Mouse (Mus musculus) mesoderm, embryonic 11.5 days (tissue): Measurements from ENCODE around the gene Tapt1.

ENCODE experiments used
- DNase-seq: peaks from one replicate; pipeline ENCODE4 v3.0.0-alpha.2; 2012; ENCODE audit warnings: low read depth, low spot score

Tapt1 gene

DNA sequence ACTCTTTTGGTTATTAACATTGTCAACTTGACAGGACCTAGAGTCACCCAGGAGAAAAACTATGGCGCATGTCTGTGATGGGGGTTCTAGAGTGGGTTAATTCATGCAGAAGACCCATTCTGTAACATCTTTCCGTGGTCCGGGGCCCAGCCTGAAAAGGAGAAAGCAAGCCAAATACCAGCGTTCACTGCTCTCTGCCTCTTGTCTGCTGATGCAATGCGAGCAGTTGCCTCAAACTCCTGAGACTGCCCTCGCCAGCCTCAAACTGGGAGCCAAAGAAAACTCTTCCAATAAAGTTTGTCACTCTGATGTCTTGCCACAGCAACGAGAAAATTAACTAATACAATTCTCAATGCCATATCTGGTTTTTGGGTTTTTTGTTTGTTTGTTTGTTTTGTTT, 8.2 kb upstream of the Tapt1 start:
- DNase-seq: no peak

- DNase-seq: no peak
These were observed 7.5 kb upstream of the Tapt1 start for GRCm38 (mm10) chr5:44233933-44234332.

DNA sequence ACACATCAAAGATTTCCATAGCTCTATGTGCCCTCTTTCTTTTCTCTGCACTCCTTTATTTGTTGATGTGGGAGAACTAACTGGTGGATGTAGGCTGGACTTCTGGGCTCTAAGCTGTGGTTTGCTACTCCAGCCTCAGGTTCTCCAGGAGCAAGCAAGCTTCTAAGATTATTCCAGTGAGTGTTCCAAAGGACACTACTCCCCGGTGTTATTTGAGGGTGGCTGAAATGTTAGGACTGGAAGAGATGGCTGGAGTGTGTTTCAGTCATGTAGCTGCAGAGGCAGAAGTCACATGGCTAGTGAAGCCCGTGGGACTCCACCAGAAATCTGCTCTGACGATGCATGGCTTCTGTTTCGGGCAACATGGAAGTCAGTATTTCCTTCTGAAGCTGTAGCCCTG, 2.3 kb upstream of the Tapt1 start:
- DNase-seq: no peak

DNA sequence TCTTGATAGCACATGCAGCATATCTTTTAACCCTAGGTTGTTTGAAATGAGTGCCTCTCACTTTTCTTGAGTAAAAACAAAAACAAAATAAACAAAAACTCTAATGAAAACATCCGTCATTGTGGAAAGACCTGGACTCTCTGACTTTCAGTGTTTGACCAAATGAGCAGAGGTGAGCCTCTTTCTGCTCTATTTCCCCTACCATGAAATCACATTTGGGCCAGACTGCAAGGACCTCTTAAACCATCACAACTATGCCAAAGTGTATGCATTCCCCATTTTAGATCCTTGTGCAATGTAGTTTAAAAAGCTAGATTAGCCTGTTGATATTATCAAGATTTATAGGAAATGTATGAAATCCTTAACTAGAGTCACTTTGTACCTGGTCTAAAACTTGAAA, 1.9 kb upstream of the Tapt1 start:
- no peak for DNase-seq

GRCm38 (mm10) chr5:44227462-44227840, 1.0 kb upstream of the Tapt1 start:
- DNase-seq: no peak

DNA sequence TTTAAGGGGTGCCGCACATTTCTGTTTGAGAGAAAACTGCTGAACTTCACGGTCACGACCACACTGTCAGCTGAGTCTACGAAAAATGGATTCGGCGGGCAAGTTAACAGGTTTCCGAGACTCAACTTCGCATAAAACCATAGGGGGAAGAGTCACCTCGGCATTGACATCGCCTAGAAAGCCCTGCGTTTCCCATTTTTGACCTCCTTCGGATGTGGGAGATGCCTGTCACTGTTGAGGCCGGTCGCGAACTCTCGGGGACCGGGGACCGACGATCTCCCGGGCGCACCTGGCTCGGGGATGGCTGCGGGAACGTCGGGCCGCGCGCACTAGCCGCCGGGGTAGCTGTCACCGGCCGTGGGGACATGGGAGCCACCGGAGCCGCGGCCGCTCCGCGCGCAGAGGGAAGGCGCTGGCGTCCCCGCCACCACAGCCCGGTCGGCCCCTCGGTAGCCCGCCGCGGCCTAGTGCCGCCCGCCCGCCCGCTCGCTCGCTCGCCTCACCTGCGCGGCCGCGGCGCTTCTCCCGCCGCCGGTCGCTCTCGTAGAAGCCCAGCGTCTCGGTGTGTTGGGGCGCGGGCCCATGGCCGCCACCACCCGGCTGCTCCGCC, 410 bp downstream of the Tapt1 start:
- no peak for DNase-seq

DNA sequence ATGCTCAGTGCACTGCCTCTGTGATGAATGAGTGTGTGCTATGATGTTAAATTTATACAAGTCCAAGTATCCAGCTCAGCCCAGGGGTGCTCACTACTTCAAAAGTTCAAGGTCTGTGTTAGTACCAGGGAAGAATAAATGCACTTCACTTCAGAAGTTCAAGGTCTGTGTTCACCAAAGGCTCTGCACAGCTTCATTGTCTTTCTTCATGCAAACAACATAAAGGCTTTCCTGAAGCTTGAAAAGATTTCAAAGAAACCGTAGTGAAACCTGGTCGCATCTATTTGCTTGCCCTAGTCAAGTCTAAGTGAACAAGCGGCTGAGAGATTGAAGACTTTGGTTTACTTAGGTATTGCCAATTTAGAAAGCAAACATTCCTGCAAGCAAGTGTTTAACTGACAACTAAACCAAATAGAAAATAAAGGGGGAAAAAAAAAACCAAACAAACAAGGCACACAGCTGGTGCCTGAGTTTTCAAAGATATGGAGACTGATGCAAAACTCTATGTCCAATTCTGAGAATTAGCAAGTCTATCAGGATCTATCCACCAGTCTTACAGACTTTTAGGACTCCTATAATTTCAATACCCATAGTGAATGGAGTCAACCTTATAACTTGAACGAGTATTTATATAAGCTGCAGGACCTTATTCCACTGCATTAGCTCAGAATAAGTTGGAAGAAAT, 1.4 kb downstream of the Tapt1 start:
- DNase-seq: no peak

- peak; percentile 37 for DNase-seq
These were observed 2.2 kb downstream of the Tapt1 start for GRCm38 (mm10) chr5:44224251-44224650.

GRCm38 (mm10) chr5:44223341-44223881, 3.0 kb downstream of the Tapt1 start:
- DNase-seq: no peak

DNA sequence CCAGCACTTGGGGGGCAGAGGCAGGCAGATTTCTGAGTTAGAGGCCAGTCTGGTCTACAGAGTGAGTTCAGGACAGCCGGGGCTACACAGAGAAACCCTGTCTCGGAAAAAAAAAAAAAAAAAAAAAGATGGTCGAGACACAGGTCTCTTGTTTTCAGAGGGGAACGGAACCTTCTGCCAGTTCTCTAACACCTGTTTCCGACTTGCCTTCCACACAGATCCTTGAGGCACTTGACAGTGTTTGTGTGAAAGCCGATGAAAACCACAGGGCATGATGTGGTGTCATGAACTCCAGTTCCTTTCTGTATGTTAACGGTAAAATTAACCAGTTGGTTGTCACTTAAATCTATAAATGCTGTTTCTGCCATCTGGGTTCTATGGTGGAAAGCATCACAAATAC, 6.0 kb downstream of the Tapt1 start:
- DNase-seq: no peak

- DNase-seq: no peak
These were observed 6.6 kb downstream of the Tapt1 start for GRCm38 (mm10) chr5:44219871-44220270.

DNA sequence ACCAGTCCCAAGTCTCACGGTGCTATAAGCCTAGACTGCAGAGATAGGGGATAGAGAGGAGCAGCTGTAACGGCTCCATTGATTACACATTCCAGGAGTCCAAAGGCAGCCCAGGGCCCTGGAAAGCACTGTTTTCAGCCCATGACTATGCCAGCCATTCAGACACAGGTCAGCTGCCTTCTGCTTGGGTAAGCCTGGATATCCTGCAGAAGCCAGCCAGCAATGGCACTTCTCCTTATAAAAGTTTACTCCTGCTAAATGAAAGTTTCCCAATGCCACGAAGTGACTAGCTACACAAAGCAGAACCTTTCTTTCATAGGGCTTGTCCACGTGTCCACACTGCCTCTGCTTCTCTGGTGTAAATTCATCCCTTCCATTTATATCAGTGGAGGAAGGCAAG, 7.9 kb downstream of the Tapt1 start:
- no peak for DNase-seq

DNA sequence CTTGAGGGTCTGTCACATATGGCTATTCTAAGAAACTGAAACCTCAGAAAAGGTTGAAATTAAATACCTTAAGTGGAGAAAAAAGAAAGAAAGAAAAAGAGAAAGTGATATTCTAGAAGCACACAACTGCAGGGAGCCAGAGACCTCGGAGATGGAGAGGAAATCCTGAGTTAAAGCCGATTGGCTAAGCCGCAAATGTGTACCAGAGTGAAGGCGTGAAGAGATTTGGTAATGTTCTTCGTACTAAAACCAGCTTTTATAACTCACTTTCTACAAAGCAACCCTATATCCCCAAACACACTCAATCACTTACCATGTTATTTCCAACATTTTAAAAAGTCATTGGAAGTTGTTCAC, 8.8 kb downstream of the Tapt1 start:
- DNase-seq: no peak

DNA sequence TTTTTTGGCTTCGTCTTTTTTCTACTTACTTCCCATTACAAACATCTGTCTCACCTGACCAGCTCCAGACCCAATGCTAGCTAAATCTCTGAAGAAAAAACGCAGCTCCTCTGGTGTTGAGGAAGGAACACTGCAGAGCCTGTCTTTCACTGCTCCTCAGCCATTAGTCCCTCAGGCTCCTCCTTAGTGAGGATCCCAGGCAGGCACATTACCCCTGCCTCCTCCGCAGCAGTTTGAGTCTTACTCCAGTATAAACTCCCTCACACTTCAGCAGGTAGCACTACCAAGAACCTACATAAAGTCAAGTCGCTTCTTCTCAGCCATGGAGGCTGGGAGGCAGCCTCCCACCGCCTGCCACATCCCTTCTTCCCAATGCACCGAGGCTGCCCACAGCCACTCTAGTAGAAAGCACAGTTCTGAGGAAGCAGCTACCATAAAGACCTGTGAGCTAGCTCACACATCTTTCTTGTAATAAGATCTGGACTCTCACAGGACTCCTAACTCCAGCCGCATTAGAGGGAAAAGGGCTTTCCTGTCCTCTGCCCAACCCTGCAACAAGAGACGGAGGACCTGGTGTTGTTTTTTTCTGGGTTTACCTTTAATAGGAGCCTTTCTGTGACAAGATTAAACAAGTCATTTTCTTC, 9.3 kb downstream of the Tapt1 start:
- no peak for DNase-seq

DNA sequence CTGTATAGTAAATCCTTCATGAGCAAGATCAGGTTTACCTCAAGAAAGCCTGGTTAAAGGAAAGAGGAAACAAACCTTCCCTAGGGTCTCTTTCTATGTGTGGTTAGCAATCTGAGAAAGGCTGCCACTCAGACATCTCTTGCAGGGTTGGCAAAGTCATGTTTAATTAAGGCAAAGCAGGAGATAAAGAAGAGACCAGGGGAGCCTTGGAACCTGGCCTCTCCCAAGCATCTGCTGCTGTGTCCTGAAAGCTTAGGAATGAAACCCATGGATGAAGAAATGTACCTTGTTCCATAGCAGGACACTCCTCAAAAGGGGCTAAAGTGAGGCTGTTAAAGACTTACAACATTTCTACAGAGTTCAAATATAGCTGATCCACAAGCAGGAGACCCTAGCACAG, 11.3 kb downstream of the Tapt1 start:
- no peak for DNase-seq

GRCm38 (mm10) chr5:44214025-44214424, 12.4 kb downstream of the Tapt1 start:
- DNase-seq: no peak

DNA sequence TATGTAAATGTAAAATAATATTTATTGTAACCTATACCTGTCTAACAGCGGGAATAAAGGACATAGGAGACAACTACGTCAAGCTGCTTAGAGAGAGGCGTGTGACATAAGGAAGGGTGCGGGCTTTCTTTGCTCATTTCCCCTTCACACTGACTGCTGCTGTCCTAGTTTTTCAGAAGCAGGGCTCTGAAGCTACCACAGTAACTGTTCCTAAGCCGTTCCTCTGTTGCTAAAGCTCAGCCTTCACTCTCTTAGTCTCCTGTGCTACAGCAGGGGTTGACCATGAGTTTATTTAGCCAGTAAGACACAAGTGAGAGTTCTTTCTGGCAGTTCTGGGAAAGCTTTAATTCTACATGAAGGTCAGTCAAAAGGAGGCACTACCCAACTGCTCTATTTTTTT, 13.0 kb downstream of the Tapt1 start:
- DNase-seq: no peak

- DNase-seq: no peak
These were observed 14.5 kb downstream of the Tapt1 start for GRCm38 (mm10) chr5:44211818-44212465.

DNA sequence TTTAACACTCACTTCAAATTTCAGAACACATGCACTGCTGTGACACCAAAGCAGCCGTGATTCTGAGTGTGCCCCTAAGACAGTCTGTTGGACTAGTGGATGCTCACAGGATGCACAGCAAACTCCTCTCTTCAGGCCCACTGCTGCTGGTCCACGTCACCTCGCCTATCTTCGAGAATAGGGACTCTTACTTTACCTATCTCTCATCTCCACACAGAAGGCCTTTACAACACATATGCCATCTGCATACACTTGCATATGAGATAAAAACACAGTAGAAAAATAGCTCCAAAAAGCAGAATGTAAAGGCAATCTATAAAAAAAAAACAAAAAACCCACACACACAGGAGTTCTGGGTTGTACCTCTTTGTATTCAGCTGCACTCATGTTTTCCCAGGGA, 19.1 kb downstream of the Tapt1 start:
- DNase-seq: no peak

GRCm38 (mm10) chr5:44206651-44207050, 19.8 kb downstream of the Tapt1 start:
- no peak for DNase-seq

DNA sequence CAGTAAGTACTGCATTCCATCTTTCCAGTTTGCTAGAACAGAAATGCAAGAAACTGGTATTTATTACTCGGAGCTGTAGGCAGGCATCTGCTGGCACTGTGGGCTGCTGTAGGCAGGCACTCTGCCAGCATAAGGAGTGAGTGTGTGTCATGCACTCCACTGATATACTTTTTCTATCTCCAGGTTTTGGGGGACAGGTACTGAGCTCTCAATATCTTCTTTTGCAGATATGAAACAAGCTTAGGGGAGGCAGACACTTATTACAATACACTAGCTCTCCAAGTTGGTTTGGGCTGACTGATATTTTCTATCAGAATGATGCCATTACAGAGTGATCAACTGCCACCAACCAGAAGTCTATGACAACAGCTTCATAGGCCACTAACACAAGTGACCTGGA, 23.0 kb downstream of the Tapt1 start:
- DNase-seq: no peak

GRCm38 (mm10) chr5:44201665-44202064, 24.8 kb downstream of the Tapt1 start:
- no peak for DNase-seq

- DNase-seq: no peak
These were observed 27.3 kb downstream of the Tapt1 start for GRCm38 (mm10) chr5:44199109-44199508.
